Mouse (Mus musculus) spleen, postnatal 36 days (tissue): ENCODE measurements around the gene Olfr18.
"Not testable (repeated sequence)": the region's sequence is repeated elsewhere in the genome, so short reads cannot be mapped to it uniquely, and the experiment has no call there.

Source experiments
- DNase-seq, 2 experiments: peaks; one replicate each; pipeline ENCODE4 v3.0.0; 2022; ENCODE audit warnings: low spot score in 2 of 2, mixed read lengths in 1 of 2

The Olfr18 gene

GRCm38 (mm10) chr9:20335994-20336393 lies at the start of gene Olfr18:
Olfr18 (minus strand) TSS chr9:20336094.
- DNase-seq: no peak

GRCm38 (mm10) chr9:20385343-20385703 lies 49.4 kb upstream of the Olfr18 start:
- DNase-seq: no peak

GRCm38 (mm10) chr9:20384532-20385342 lies 48.8 kb upstream of the Olfr18 start, which contains the start of gene Zfp560:
Zfp560 (minus strand) TSS chr9:20385177.
- DNase-seq: peak; percentile 81 to 83

GRCm38 (mm10) chr9:20383659-20384058 lies 47.8 kb upstream of the Olfr18 start:
- DNase-seq: no peak

- DNase-seq: no peak
Measured at GRCm38 (mm10) chr9:20374712-20375111, 38.8 kb upstream of the Olfr18 start.

- DNase-seq: no peak
Measured at GRCm38 (mm10) chr9:20367311-20367710, 31.4 kb upstream of the Olfr18 start.

- no peak for DNase-seq
Measured at GRCm38 (mm10) chr9:20348501-20348900, 12.6 kb upstream of the Olfr18 start.

GRCm38 (mm10) chr9:20298232-20298631 lies 37.7 kb downstream of the Olfr18 start, which contains the start of gene Olfr873:
Olfr873 (plus strand) TSS chr9:20298532.
- no peak for DNase-seq

GRCm38 (mm10) chr9:20295562-20295961 lies 40.3 kb downstream of the Olfr18 start:
- DNase-seq: not testable (repeated sequence)

GRCm38 (mm10) chr9:20282051-20282450 lies 53.8 kb downstream of the Olfr18 start, which contains the start of gene Olfr39:
Olfr39 (plus strand) TSS chr9:20282351.
- no peak for DNase-seq
